Mouse (Mus musculus): Measurements from ENCODE around the gene Cd36.

GRCm38 (mm10) chr5:17849582-17849981, 39.0 kb downstream of the Cd36 start:
- TF ChIP-seq CTCF (IDR thresholded peaks at IDR 0.05; ENCODE audit: borderline replicate concordance, control insufficient read depth, extremely low read depth, insufficient read depth, low read length, poor library complexity) (no peak), POLR2A (IDR thresholded peaks at IDR 0.05; ENCODE audit: control insufficient read depth, extremely low read depth, insufficient read depth, low read length, poor library complexity) (no peak)
